Mouse (Mus musculus) lung, adult 2 months (tissue): ENCODE measurements around the gene Agtr1b.

Source experiments
- CTCF ChIP-seq: fragments of 200-500 bp; IDR thresholded peaks from 2 replicates; pipeline ENCODE4 v1.5.1; 2011; ENCODE audit warnings: mild to moderate bottlenecking, low read length, control low read depth; ENCODE audit not compliant: insufficient read depth
- POLR2A ChIP-seq: fragments of 200-500 bp; IDR thresholded peaks from 2 replicates; pipeline ENCODE4 v1.6.1; 2011; ENCODE audit warnings: low read depth, mild to moderate bottlenecking, control low read depth, low read length, borderline replicate concordance; ENCODE audit errors: extremely low read depth

- no peak for TF ChIP-seq CTCF
- no peak for TF ChIP-seq POLR2A
Measured at GRCm38 (mm10) chr3:20348206-20348605, 18.8 kb downstream of the Agtr1b start.
